Mouse (Mus musculus) layer of hippocampus, adult 11-12 months (tissue): ENCODE results near the gene Egfl7.
A peak's percentile ranks its signal among the peaks of the same experiment; 100 is the strongest.

Source experiments
- DNase-seq: peaks from one replicate; pipeline ENCODE4 v3.0.0; 2022; ENCODE audit warnings: low spot score

The Egfl7 gene

DNA sequence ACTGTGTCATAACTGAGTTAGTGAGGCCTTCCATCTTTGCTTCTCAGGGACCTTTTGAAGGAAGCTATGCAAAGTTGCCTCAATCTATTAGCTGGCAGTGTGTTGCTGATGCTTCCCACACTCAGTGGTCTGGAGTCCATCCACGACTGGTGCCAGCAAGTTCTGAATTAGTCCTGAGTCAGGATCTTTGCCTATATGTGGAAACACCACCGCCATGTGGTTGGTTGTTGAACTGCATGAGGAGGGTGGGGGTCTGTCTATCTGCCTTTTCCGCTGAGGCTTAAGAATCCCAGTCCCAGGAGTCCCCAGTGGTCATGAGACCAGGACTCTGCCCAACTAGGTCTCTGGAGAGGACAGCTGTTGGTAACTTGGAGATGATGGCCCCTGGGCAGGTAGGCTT, 9.8 kb upstream of the Egfl7 start:
- DNase-seq, result peak; percentile 67

- no peak for DNase-seq
Observed at GRCm38 (mm10) chr2:26571400-26571799, 8.4 kb upstream of the Egfl7 start.

DNA sequence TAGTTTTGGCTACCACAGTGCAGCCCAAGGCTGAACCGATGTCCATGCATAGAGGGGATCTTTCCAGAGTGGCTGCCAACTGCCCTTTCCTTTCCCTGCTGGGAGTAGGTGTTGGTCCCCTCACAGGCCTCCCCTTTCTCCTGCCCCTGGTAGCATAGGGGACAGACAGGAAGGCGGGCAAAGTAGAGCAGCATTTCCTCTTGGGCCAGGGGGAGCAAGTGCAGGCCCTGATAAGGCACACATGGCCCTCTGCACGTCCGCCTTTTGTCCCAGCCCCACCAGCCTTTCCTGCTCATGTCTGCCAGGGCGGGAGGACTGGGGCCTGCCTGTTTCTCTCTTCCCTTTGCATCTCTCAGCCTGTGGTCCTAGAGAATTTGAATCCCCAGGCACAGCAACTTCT, 8.0 kb upstream of the Egfl7 start:
- no peak for DNase-seq

- DNase-seq, result no peak
Observed at GRCm38 (mm10) chr2:26573396-26573795, 6.4 kb upstream of the Egfl7 start.

DNA sequence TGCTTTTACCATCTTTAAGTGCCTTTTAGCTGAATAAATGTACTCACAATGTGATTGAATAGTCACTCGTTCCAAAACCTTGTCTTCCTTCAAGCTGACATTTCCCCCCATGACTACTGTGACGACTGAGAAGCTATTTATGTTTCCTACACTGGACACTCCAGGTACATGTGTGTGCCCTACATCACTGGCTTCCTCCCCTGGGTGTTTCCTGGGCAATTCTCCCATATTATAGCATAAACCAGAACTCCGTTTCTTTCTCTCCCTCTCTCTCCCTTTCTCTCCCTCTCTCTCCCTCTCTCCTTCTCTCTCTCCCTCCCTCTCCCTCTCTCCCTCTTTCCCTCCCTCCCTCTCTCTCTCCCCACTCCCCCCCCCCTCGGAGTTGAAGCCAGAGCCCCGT, 6.0 kb upstream of the Egfl7 start:
- DNase-seq, result no peak

DNA sequence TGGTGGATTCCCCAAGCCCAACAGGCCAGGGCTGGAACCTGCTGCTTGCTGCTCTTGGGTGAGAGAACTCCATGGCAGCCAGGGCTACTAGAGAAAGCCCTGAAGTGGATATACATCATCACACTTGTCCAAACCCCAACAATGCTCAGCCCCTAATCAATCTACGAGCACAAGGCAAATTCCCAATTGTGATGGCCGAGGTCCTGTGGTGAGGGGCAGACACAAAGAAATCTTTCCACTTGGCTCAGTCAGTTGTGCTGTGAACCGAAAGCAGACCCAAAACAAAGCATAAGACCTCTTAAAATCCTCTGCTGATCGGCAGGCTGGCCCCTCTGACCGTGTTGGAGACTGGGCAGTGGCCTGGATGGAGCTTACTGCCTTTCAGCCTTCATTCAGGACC, 5.0 kb upstream of the Egfl7 start:
- DNase-seq, result no peak

GRCm38 (mm10) chr2:26575378-26575777, 4.4 kb upstream of the Egfl7 start:
- no peak for DNase-seq

DNA sequence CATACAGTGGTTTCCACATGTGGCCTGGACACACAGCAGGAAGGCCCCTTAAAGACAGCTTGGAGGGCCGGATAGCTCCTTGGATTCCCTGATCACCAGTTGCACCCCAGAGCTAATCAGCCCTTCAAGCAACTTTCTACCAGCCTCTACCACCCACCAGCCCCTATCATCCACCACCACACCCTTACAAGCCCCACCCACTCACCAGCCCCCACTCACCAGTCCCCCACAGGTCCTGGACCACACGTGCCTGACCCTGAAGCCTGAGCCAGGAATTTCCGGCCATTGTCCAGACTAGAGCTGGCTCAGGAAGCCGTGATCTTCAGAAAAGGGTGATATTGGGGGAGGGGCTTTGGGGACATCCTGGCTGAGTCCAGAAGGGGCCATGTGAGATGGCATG, 3.9 kb upstream of the Egfl7 start:
- no peak for DNase-seq

DNA sequence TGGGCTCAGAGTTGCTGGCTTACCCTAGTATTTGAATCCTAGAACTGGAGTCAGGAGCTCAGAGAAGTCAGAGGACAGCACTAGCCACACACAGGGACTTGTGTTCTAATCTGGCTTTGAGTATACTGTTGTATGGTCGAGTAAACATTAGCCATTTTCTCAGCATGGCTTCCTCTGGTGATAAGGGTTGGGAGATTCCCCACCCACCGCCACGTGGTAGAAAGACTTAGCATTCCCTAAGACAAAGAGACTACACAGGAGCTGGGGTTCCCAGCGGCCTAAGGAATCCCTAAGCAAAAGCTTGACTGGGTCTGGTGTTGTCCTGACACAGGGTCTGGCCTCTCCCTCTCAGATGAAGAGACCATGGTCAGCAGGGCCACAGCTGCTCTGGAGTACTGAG, 3.4 kb upstream of the Egfl7 start:
- DNase-seq, result no peak

GRCm38 (mm10) chr2:26578369-26578768, 1.4 kb upstream of the Egfl7 start:
- no peak for DNase-seq

GRCm38 (mm10) chr2:26580751-26581150, 937 bp downstream of the Egfl7 start:
- DNase-seq, result no peak

- DNase-seq, result no peak
Observed at GRCm38 (mm10) chr2:26582203-26582602, 2.4 kb downstream of the Egfl7 start.

GRCm38 (mm10) chr2:26582741-26583140, 2.9 kb downstream of the Egfl7 start:
- no peak for DNase-seq

GRCm38 (mm10) chr2:26583640-26584039, 3.8 kb downstream of the Egfl7 start:
- no peak for DNase-seq

DNA sequence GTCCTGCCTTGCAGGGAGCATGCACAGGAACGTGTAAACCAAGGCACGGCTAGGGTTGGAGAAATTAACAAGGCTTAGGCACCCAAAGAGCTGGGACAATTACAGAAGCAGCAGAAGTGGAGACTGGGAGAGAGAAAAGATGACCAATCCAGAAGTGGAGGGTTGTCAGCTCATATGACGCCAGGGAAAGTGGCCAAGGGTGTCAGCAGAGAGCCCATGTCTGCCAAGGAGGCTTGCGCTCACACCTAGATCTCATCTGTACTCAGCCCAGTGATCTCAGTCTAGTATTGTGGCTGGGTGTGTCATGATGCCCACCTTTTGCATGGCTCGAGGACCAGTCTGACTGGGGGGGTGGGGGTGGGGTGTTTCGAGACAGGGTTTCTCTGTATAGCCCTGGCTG, 5.9 kb downstream of the Egfl7 start:
- DNase-seq, result no peak

DNA sequence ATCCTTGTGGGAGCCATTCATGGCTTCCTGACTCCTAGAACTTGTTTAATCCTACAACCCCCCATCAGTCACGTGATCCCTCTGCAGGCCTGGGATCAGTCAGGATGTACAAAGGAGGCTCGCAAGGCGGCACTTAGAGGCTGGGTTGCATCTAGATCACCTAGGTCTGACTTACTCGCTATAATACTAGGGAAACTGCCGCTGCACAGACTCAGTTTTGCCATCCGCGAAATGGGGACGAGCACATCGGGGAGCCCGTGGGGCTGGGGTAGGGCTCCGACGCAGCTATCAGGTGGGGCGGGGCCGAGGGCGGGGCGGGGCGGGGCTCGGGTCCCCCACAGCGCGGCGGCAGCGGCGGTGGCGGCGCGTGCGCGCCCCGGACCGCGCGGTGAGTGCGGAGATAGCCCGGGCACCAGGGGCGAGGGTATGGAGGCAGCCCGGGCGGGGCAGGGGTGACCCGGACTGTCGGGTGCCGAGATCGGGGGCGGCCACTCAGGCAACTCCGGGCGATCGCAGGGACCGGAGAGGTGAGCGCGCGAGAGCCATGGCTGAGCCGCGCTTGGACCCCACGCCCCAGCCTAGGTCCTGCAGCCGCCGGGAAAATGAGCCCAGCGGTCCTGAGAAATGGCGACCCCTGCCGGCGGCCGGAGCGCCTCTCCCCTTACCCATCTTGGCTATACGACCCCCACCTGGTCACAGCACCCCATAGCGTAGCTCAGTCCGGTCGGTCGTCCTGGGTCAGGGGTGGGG, 6.7 kb downstream of the Egfl7 start, which contains the start of gene Gm20532:
TSS of gene Gm20532 (plus strand) at position 346 of the 750 bp plus-strand sequence.
- peak; percentile 60 for DNase-seq

DNA sequence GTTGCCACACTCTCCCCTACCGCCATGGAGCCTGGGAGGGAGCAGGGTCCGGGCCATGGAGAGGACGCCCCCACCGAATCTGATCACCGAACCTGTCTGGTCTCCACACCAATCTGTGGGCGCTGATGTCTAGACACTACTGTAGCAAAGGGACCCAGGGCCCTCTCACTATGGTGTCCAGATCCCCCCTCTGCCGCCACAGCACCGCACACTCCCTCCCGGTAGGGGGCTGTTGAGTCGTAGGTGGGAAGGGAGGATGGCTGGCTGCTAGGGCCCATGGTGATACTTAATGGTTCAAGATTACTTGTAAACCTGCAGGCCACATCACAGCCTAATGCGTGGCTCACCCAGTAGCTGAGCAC, 7.2 kb downstream of the Egfl7 start:
- DNase-seq, result no peak

GRCm38 (mm10) chr2:26588573-26588972, 8.8 kb downstream of the Egfl7 start:
- DNase-seq, result no peak

GRCm38 (mm10) chr2:26589284-26589683, 9.5 kb downstream of the Egfl7 start:
- no peak for DNase-seq

DNA sequence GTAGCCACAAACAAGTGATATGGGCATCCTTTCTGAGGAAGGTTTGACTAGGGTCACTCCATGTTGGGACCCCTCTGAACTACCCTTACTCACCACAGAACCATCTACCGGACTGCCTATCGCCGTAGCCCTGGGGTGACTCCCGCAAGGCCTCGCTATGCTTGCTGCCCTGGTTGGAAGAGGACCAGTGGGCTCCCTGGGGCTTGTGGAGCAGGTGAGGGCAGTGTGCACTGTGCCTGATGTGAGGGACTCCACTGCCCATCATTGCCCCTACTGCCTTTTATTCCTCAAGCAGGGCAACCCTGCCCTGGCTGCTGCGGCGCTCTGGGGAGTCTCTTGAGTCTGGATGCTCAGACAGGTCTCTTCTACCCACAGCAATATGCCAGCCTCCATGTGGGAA, 10.5 kb downstream of the Egfl7 start:
- no peak for DNase-seq

DNA sequence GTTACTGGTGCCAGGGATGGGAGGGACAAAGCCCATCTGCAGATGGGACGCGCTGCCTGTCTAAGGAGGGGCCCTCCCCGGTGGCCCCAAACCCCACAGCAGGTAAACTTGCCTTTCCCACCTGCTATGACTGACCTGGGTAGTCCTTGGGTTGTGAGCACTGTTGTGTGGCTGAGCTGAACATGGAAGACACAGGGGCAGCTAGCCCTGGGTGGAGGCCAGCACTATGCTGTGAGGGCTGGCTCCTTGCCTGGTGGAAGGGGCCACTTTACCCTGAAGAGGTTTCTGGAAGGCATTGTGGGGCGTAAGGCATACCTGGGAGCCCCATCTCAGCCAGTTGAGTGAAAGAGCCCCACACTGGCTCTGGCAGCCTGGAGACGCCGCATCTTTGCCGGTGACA, 11.1 kb downstream of the Egfl7 start:
- no peak for DNase-seq

- DNase-seq, result no peak
Observed at GRCm38 (mm10) chr2:26591416-26591815, 11.6 kb downstream of the Egfl7 start.

DNA sequence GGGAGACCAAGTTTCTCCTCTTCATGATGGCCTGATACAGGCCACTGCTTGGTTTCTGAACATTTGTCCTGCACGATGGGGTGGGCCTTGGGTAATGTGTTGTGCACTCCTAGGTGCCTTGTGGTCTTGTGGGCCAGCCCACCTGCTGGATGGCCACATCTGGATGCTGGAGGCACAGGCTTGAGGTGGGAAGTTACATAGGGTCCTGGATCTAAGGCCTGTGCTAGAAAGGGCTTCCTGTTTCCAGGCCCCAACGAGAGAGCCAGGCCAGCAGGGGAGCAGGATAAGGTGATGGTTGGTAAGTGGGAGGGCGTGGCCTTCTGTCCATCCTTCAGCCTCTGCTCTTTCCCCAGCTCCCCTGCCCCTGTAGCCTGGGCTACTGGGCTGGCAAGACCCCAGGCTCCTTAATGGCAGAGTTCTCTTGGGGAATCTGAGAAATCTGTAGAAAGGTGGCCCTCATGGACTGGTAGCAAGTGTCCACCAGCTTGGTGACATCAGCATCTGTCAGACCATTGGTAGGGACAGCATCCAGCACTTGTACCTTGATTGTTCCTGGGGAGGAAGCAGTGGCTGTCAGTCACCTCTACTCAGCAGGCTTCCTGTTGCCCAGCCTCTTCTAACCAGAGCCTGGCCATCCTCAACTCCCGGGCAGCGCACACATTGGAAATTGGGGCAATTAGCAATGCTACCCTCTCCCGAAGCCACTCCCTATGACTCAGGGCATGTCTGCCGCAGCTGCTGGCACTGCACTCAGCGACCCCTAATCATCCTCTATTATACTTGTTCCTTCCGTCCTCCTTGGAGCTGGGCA, 13.6 kb downstream of the Egfl7 start:
- no peak for DNase-seq

DNA sequence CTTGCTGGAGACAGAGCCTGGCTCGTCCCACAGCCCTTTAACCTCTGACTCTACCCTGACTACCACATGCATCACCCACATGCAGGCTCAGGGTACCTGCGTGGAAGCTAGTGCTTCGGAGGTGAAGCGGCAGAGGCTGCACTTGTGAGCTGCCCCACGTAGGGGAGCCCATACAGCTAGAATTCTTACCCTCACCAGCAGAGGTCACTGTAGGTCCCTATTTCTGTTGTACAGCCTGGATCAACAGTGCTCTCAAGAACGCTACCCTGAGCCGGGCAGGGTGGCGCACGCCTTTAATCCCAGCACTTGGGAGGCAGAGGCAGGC, 14.2 kb downstream of the Egfl7 start:
- peak; percentile 28 for DNase-seq
